Mouse (Mus musculus) hindbrain, embryonic 14.5 days (tissue): ENCODE data around the gene Slc27a5. TPM values are rescaled to one million over a fixed set of nuclear protein-coding genes. Genes with fewer than 3 reads are reported as not detected.
A peak's percentile ranks its signal among the peaks of the same experiment; 100 is the strongest.

Source experiments
- ATAC-seq: fragments of 200-750 bp; cut with Nextera tagmentation; 2 replicates; pipeline ENCODE4 v1.8.0; 2017; ENCODE audit warnings: moderate number of reproducible peaks, mild to moderate bottlenecking, moderate TSS enrichment, moderate library complexity; ENCODE audit not compliant: low FRiP score
- DNase-seq: peaks from one replicate; pipeline ENCODE4 v3.0.0-alpha.2; 2015; ENCODE audit warnings: low spot score
- H3K27ac ChIP-seq: fragments of 300-500 bp; sonication (generic); 2 replicates; pipeline ENCODE4 v1.5.1; 2014; ENCODE audit warnings: mild to moderate bottlenecking, moderate library complexity
- H3K27me3 ChIP-seq: fragments of 300-500 bp; sonication (generic); 2 replicates; pipeline ENCODE4 v1.6.1; 2014; ENCODE audit warnings: mild to moderate bottlenecking, low read length, mixed read lengths; ENCODE audit not compliant: control insufficient read depth, insufficient read depth
- H3K36me3 ChIP-seq: fragments of 300-500 bp; sonication (generic); replicated peaks from 2 replicates; pipeline ENCODE4 v1.6.1; 2014; ENCODE audit not compliant: control insufficient read depth, insufficient read depth
- H3K4me1 ChIP-seq: fragments of 300-500 bp; sonication (generic); replicated peaks from 2 replicates; pipeline ENCODE4 v1.6.1; 2014; ENCODE audit warnings: antibody characterized with exemption, low read length, mixed read lengths; ENCODE audit not compliant: control insufficient read depth, insufficient read depth
- H3K4me2 ChIP-seq: fragments of 300-500 bp; sonication (generic); replicated peaks from 2 replicates; pipeline ENCODE4 v1.6.1; 2014; ENCODE audit warnings: mild to moderate bottlenecking, moderate library complexity
- H3K4me3 ChIP-seq: fragments of 300-500 bp; sonication (generic); replicated peaks from 2 replicates; pipeline ENCODE4 v1.5.1; 2014; ENCODE audit warnings: mild to moderate bottlenecking, low read length
- H3K9ac ChIP-seq: fragments of 300-500 bp; sonication (generic); 2 replicates; pipeline ENCODE4 v1.6.1; 2014
- H3K9me3 ChIP-seq: fragments of 300-500 bp; sonication (generic); 2 replicates; pipeline ENCODE4 v1.6.1; 2016; ENCODE audit warnings: low read length; ENCODE audit not compliant: control insufficient read depth
- WGBS: fragments of 180-500 bp; shearing (Covaris S2); extraction: QIAGEN DNeasy Blood & Tissue Kit; methylation state at CpG from one replicate; pipeline ENCODE4 v1.1.7; 2014; 5-methylcytosine and 5-hydroxymethylcytosine counted together
- polyA plus RNA-seq: library from polyadenylated mRNA; unstranded; fragments of >200 nt; fragmentation: Nextera tagmentation; extraction: Ambion mirVana; gene quantifications from 2 replicates; pipeline ENCODE4 v1.2.1, GENCODE M21; 2014

Gene Slc27a5
- polyA plus RNA-seq, 1 experiment from 2014 or later: 0.29 TPM

- peak within 1 kb of the TSS; percentile 60 for H3K4me2 ChIP-seq
- H3K36me3 ChIP-seq: peaks cover 18% of the 10 kb centered on the region
- H3K27ac ChIP-seq: peak within 1 kb of the TSS; percentile 93
- no peaks in the 10 kb centered on the region for H3K9me3 ChIP-seq
- peaks cover 15% of the 10 kb centered on the region for H3K4me1 ChIP-seq
- no peaks in the 10 kb centered on the region for H3K27me3 ChIP-seq
- peak within 1 kb of the TSS; percentile 80 for H3K9ac ChIP-seq
- H3K4me3 ChIP-seq: peak within 1 kb of the TSS; percentile 58
- DNase-seq: no peak
- 6% methylated on average over 26 of the region's 26 CpGs for WGBS
- no peak for ATAC-seq
Observed at GRCm38 (mm10) chr7:13010005-13010908, 12.3 kb upstream of the Slc27a5 start, which contains the start of gene Zbtb45. Zbtb45 (minus strand) TSS chr7:13010034.

GRCm38 (mm10) chr7:13009143-13010004 is 11.4 kb upstream of the Slc27a5 start:
- no peaks in the 10 kb centered on the region for H3K9me3 ChIP-seq
- DNase-seq (peak; percentile 97), ATAC-seq (peak; percentile 90)
- peak overlapping the region; percentile 60 for H3K4me2 ChIP-seq
- peaks cover 15% of the 10 kb centered on the region for H3K4me1 ChIP-seq
- H3K27ac ChIP-seq: peak overlapping the region; percentile 93
- H3K27me3 ChIP-seq: no peaks in the 10 kb centered on the region
- H3K4me3 ChIP-seq: peak overlapping the region; percentile 58
- peaks cover 26% of the 10 kb centered on the region for H3K36me3 ChIP-seq
- H3K9ac ChIP-seq: peak overlapping the region; percentile 80
- under 1% methylated on average over 42 of the region's 42 CpGs for WGBS

GRCm38 (mm10) chr7:13007341-13008092 is 9.5 kb upstream of the Slc27a5 start:
- no peak for ATAC-seq
- H3K27me3 ChIP-seq: no peaks in the 10 kb centered on the region
- H3K9me3 ChIP-seq: no peaks in the 10 kb centered on the region
- WGBS: 38% methylated on average over 57 of the region's 57 CpGs
- peak overlapping the region; percentile 80; the same call in 1 of the 2 replicates for H3K9ac ChIP-seq
- peak overlapping the region; percentile 60 for H3K4me2 ChIP-seq
- peaks cover 15% of the 10 kb centered on the region for H3K4me1 ChIP-seq
- H3K4me3 ChIP-seq: peak overlapping the region; percentile 14
- DNase-seq: no peak
- no peak overlapping the region for H3K27ac ChIP-seq
- H3K36me3 ChIP-seq: peaks cover 38% of the 10 kb centered on the region

GRCm38 (mm10) chr7:13006531-13006930 is 8.5 kb upstream of the Slc27a5 start:
- no peak overlapping the region for H3K4me2 ChIP-seq
- no peaks in the 10 kb centered on the region for H3K27me3 ChIP-seq
- ATAC-seq (no peak), DNase-seq (no peak)
- no peak overlapping the region for H3K27ac ChIP-seq
- peaks cover 15% of the 10 kb centered on the region for H3K4me1 ChIP-seq
- WGBS: 85% methylated on average over 10 of the region's 10 CpGs
- H3K36me3 ChIP-seq: peaks cover 38% of the 10 kb centered on the region
- H3K9me3 ChIP-seq: no peaks in the 10 kb centered on the region
- H3K9ac ChIP-seq: no peak overlapping the region
- no peak overlapping the region for H3K4me3 ChIP-seq

- WGBS: 91% methylated on average over 17 of the region's 17 CpGs
- no peaks in the 10 kb centered on the region for H3K27me3 ChIP-seq
- no peak overlapping the region for H3K9ac ChIP-seq
- H3K4me1 ChIP-seq: peaks cover 15% of the 10 kb centered on the region
- H3K9me3 ChIP-seq: no peaks in the 10 kb centered on the region
- no peak overlapping the region for H3K4me3 ChIP-seq
- DNase-seq (no peak), ATAC-seq (no peak)
- H3K4me2 ChIP-seq: no peak overlapping the region
- H3K36me3 ChIP-seq: peaks cover 38% of the 10 kb centered on the region
- no peak overlapping the region for H3K27ac ChIP-seq
Observed at GRCm38 (mm10) chr7:13006011-13006410, 8.0 kb upstream of the Slc27a5 start.

- Histone ChIP-seq H3K36me3 (peaks cover 38% of the 10 kb centered on the region), H3K9me3 (no peaks in the 10 kb centered on the region), H3K4me3 (no peak overlapping the region), H3K27me3 (no peaks in the 10 kb centered on the region), H3K27ac (no peak overlapping the region), H3K9ac (no peak overlapping the region), H3K4me1 (peaks cover 10% of the 10 kb centered on the region; the same call in 1 of the 2 replicates), H3K4me2 (no peak overlapping the region)
- no peak for DNase-seq
- WGBS: 80% methylated on average over 5 of the region's 5 CpGs
- no peak for ATAC-seq
Observed at GRCm38 (mm10) chr7:13003380-13003779, 5.4 kb upstream of the Slc27a5 start.

GRCm38 (mm10) chr7:13001584-13001983 is 3.6 kb upstream of the Slc27a5 start:
- peaks cover 32% of the 10 kb centered on the region for H3K36me3 ChIP-seq
- DNase-seq (no peak), ATAC-seq (no peak)
- no peak overlapping the region for H3K4me2 ChIP-seq
- no peak overlapping the region for H3K9ac ChIP-seq
- H3K27ac ChIP-seq: no peak overlapping the region
- no peak overlapping the region for H3K4me3 ChIP-seq
- no peaks in the 10 kb centered on the region for H3K4me1 ChIP-seq
- H3K27me3 ChIP-seq: no peaks in the 10 kb centered on the region
- no peaks in the 10 kb centered on the region for H3K9me3 ChIP-seq
- WGBS: 92% methylated on average over 1 of the region's 1 CpGs

- Histone ChIP-seq H3K9ac (no peak within 1 kb of the TSS), H3K4me2 (no peak within 1 kb of the TSS), H3K27ac (no peak within 1 kb of the TSS), H3K4me3 (no peak within 1 kb of the TSS), H3K27me3 (no peaks in the 10 kb centered on the region), H3K36me3 (peaks cover 7% of the 10 kb centered on the region), H3K9me3 (no peaks in the 10 kb centered on the region), H3K4me1 (no peaks in the 10 kb centered on the region)
- no peak for DNase-seq
- 85% methylated on average over 3 of the region's 3 CpGs for WGBS
- ATAC-seq: no peak
Observed at GRCm38 (mm10) chr7:12998851-12999250, 859 bp upstream of the Slc27a5 start, which contains the start of gene Trim28. Trim28 (plus strand) TSS chr7:12999114.
